Mouse (Mus musculus): ENCODE data around the gene Adam4.
"Not testable (repeated sequence)": the region's sequence is repeated elsewhere in the genome, so short reads cannot be mapped to it uniquely, and the experiment has no call there.

DNA sequence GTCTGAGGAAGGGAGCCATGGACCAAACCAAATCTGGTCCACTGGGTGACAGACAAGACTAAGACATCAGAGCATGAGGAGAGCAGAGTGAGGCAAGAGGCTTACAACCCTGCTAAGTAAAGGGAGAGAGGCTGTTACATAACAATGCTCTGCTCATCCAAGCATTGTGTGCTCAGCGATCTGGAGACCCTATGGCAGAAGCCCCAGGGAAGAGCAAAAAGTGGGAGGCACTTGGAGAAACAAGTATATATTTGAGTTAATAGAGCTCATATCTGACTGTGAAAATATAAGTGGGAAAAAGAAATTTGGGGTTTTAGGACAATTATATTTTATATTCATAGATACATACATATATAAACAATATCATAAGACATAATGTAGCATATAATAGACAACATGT is 42.4 kb downstream of the Adam4 start, which contains the start of gene Gm4787:
- TF ChIP-seq POLR2A (IDR thresholded peaks at IDR 0.05; ENCODE audit: borderline replicate concordance, insufficient read depth, low read length); CTCF (IDR thresholded peaks at IDR 0.05; ENCODE audit: borderline replicate concordance, insufficient read depth, low read depth, low read length): not testable (repeated sequence)

Measured in cerebellum, adult 2 months (tissue).